Mouse (Mus musculus) small intestine, adult 2 months (tissue): ENCODE measurements around the gene Moxd1.

Experiments
- CTCF ChIP-seq: fragments of 200-500 bp; IDR thresholded peaks from 2 replicates; pipeline ENCODE4 v1.5.1; 2012; ENCODE audit warnings: low read depth, mild to moderate bottlenecking, control low read depth, inconsistent platforms, low read length, moderate library complexity, mixed read lengths; ENCODE audit not compliant: insufficient replicate concordance, insufficient read length; ENCODE audit errors: extremely low read depth
- POLR2A ChIP-seq: fragments of 200-500 bp; IDR thresholded peaks from 2 replicates; pipeline ENCODE4 v1.6.1; 2012; ENCODE audit warnings: low read depth, mild to moderate bottlenecking, control low read depth, inconsistent platforms, low read length, moderate library complexity

DNA sequence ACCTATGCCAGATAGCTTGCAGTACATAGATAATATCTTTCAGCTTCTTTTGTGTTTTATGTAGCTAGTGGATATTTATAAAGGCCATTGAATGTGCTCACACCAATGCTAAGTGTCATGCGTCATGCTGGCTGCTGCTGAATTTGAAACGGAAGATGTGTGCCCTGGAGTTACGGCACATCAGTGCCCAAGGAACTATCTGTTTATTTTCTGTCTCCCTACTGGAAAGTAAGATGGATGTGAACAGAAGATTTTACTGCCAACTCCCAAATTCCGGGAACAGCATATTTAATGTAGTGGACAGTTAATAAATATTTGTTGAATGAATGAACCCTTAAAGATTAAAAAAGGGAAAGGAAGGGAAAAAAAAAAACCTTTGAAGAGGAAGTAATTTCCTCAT lies 119.8 kb downstream of the Moxd1 start:
- TF ChIP-seq CTCF (no peak), POLR2A (no peak)
